Mouse (Mus musculus): ENCODE data around the gene Olfr1162. TPM values are rescaled to one million over a fixed set of nuclear protein-coding genes. Genes with fewer than 3 reads are reported as not detected.

Gene Olfr1162
- not detected in 2 replicates for total RNA-seq (2012; rRNA removed)
- total RNA-seq (2014; rRNA removed), result not detected in 2 replicates
- polyA plus RNA-seq (2012; ENCODE audit: insufficient read length, low read depth), result not detected in 2 replicates

- H3K9me3 ChIP-seq (replicated peaks; ENCODE audit: low read length), result peaks cover 9% of the 10 kb centered on the region
- H3K4me3 ChIP-seq (replicated peaks in 1 of 3; ENCODE audit: low read depth in 2 of 3, low read length in 2 of 3, poor library complexity in 1 of 3), result no peak within 1 kb of the TSS
- in situ Hi-C loops (cut with MboI; ENCODE audit: low pct_ligation_motif_present, low pct_unique_long_range_greater_than_20kb, low sequenced_read_pairs) (no loop called here), dilution Hi-C loops (cut with MboI; ENCODE audit: extremely low pct_ligation_motif_present, extremely low pct_unique_long_range_greater_than_20kb, low sequenced_read_pairs) (no loop called here)
- no peaks in the 10 kb centered on the region for H3K36me3 ChIP-seq (replicated peaks in 1 of 2; ENCODE audit: control insufficient read depth in 1 of 2, insufficient read depth in 1 of 2, low read length in 1 of 2)
- no peak within 1 kb of the TSS for H3K4me2 ChIP-seq (ENCODE audit: insufficient read depth, low read depth, poor library complexity, severe bottlenecking)
- no peak within 1 kb of the TSS for H3K9ac ChIP-seq (ENCODE audit: insufficient read depth, low read depth)
- no peak within 1 kb of the TSS for H3K27ac ChIP-seq (ENCODE audit: insufficient read depth, low read depth)
- H3K79me2 ChIP-seq (replicated peaks; ENCODE audit: control insufficient read depth, extremely low read depth, insufficient read depth, poor library complexity, severe bottlenecking), result no peaks in the 10 kb centered on the region
- no peaks in the 10 kb centered on the region for H3K27me3 ChIP-seq (replicated peaks)
- no peaks in the 10 kb centered on the region for H3K4me1 ChIP-seq (ENCODE audit: control insufficient read depth in 1 of 2, insufficient read depth in 2 of 2)
- DNase-seq (ENCODE audit: extremely low read depth), result no peak
- no peak for TF ChIP-seq IRF4 (IDR thresholded peaks at IDR 0.05; ENCODE audit: low read depth, low read length)
- no peak for TF ChIP-seq CHD1 (IDR thresholded peaks at IDR 0.05; ENCODE audit: low read depth, low read length)
- TF ChIP-seq MXI1 (IDR thresholded peaks at IDR 0.05; ENCODE audit: low read depth, low read length), result no peak
- no peak for TF ChIP-seq SIN3A (IDR thresholded peaks at IDR 0.05; ENCODE audit: low read length)
- no peak for TF ChIP-seq ETS1 (conservative IDR thresholded peaks at IDR 0.05; ENCODE audit: low read depth, low read length)
- TF ChIP-seq RAD21 (IDR thresholded peaks at IDR 0.05; ENCODE audit: low read depth, low read length), result no peak
- TF ChIP-seq MYC (IDR thresholded peaks at IDR 0.05; ENCODE audit: low read depth, low read length), result no peak
- no peak for TF ChIP-seq BHLHE40 (IDR thresholded peaks at IDR 0.05; ENCODE audit: low read depth, low read length)
These were observed at the start of gene Olfr1162 for GRCm38 (mm10) chr2:88051029-88051428. Gene Olfr1162, minus strand, starts transcription at chr2:88051129.

GRCm38 (mm10) chr2:88093866-88094265 lies 42.9 kb upstream of the Olfr1162 start, which contains the start of gene Olfr1164:
Gene Olfr1164, minus strand, starts transcription at chr2:88093966.
- TF ChIP-seq MYC (IDR thresholded peaks at IDR 0.05; ENCODE audit: low read depth, low read length), result no peak
- TF ChIP-seq IRF4 (IDR thresholded peaks at IDR 0.05; ENCODE audit: low read depth, low read length), result no peak
- TF ChIP-seq E2F4 (IDR thresholded peaks at IDR 0.05; ENCODE audit: insufficient replicate concordance, low read depth, low read length), result no peak
- TF ChIP-seq JUN (IDR thresholded peaks at IDR 0.05; ENCODE audit: insufficient read depth, low read depth, low read length), result no peak
- no peak for TF ChIP-seq MAX (IDR thresholded peaks at IDR 0.05; ENCODE audit: low read length)
- TF ChIP-seq USF1 (IDR thresholded peaks at IDR 0.05; ENCODE audit: low read depth, low read length), result no peak
- no peak for TF ChIP-seq CTCF (conservative IDR thresholded peaks at IDR 0.05 in 1 of 2, IDR thresholded peaks at IDR 0.05 in 1 of 2; ENCODE audit: low read depth in 2 of 2, low read length in 2 of 2)
- TF ChIP-seq KAT2A (IDR thresholded peaks at IDR 0.05; ENCODE audit: insufficient replicate concordance, low read length), result no peak
- no peak for TF ChIP-seq ELF1 (IDR thresholded peaks at IDR 0.05; ENCODE audit: low read depth, low read length)
- TF ChIP-seq SMC3 (IDR thresholded peaks at IDR 0.05; ENCODE audit: low read depth, low read length), result no peak
- no peak for TF ChIP-seq CHD2 (IDR thresholded peaks at IDR 0.05; ENCODE audit: low read length)
- no peak for TF ChIP-seq EP300 (IDR thresholded peaks at IDR 0.05; ENCODE audit: low read length)
- no peak for TF ChIP-seq ZNF384 (IDR thresholded peaks at IDR 0.05; ENCODE audit: low read depth, low read length)
- no peaks in the 10 kb centered on the region for H3K79me2 ChIP-seq (replicated peaks; ENCODE audit: control insufficient read depth, extremely low read depth, insufficient read depth, poor library complexity, severe bottlenecking)
- DNase-seq (ENCODE audit: extremely low read depth), result no peak
- no peaks in the 10 kb centered on the region for H3K4me1 ChIP-seq (ENCODE audit: control insufficient read depth in 1 of 2, insufficient read depth in 2 of 2)
- dilution Hi-C loops (cut with MboI; ENCODE audit: extremely low pct_ligation_motif_present, extremely low pct_unique_long_range_greater_than_20kb, low sequenced_read_pairs), result no loop called here
- peaks cover 19% of the 10 kb centered on the region for H3K9me3 ChIP-seq (replicated peaks; ENCODE audit: low read length)
- H3K4me2 ChIP-seq (ENCODE audit: insufficient read depth, low read depth, poor library complexity, severe bottlenecking), result no peak within 1 kb of the TSS
- in situ Hi-C loops (cut with MboI; ENCODE audit: low pct_ligation_motif_present, low pct_unique_long_range_greater_than_20kb, low sequenced_read_pairs), result no loop called here
- no peak within 1 kb of the TSS for H3K27ac ChIP-seq (ENCODE audit: insufficient read depth, low read depth)
- H3K4me3 ChIP-seq (replicated peaks in 1 of 3; ENCODE audit: low read depth in 2 of 3, low read length in 2 of 3, poor library complexity in 1 of 3), result no peak within 1 kb of the TSS
- no peaks in the 10 kb centered on the region for H3K36me3 ChIP-seq (replicated peaks in 1 of 2; ENCODE audit: control insufficient read depth in 1 of 2, insufficient read depth in 1 of 2, low read length in 1 of 2)
- H3K27me3 ChIP-seq (replicated peaks), result no peaks in the 10 kb centered on the region
- H3K9ac ChIP-seq (ENCODE audit: insufficient read depth, low read depth), result no peak within 1 kb of the TSS

Data from CH12.LX (cell line).